Mouse (Mus musculus) neural tube, embryonic 15.5 days (tissue): ENCODE results near the gene Pkig. TPM values are rescaled to one million over a fixed set of nuclear protein-coding genes. Genes with fewer than 3 reads are reported as not detected.

Experiments used
- polyA plus RNA-seq: library from polyadenylated mRNA; unstranded; fragments of >200 nt; fragmentation: Nextera tagmentation; extraction: Ambion mirVana; gene quantifications from 2 replicates; pipeline ENCODE4 v1.2.1, GENCODE M21; 2015

The Pkig gene
- polyA plus RNA-seq, 1 experiment from 2014 or later, result 107 TPM

Other genes starting within 250 kb of the Pkig start
- gene Oser1, start 233.7 kb upstream of the Pkig start, polyA plus RNA-seq, result 72.6 and 82.1 TPM in 2 replicates
- 108 and 129 TPM in 2 replicates for gene Gdap1l1, start 219.9 kb upstream of the Pkig start, polyA plus RNA-seq
- gene Fitm2, start 185.8 kb upstream of the Pkig start, polyA plus RNA-seq, result 17.1 and 18.3 TPM in 2 replicates
- 0.18 TPM in 1 of 2 replicates, not detected in the other for gene R3hdml, start 166.1 kb upstream of the Pkig start, polyA plus RNA-seq
- 0.04 and 5.2 TPM in 2 replicates for gene Hnf4a, start 151.6 kb upstream of the Pkig start, polyA plus RNA-seq
- 37.5 and 39.1 TPM in 2 replicates for gene Ttpal, start 56.1 kb upstream of the Pkig start, polyA plus RNA-seq
- 33.6 and 41.2 TPM in 2 replicates for gene Serinc3, start 13.3 kb upstream of the Pkig start, polyA plus RNA-seq
- gene Ada, start 91.9 kb downstream of the Pkig start, polyA plus RNA-seq, result 4.2 and 10.1 TPM in 2 replicates
- gene Ccn5, start 162.5 kb downstream of the Pkig start, polyA plus RNA-seq, result 0.31 and 0.54 TPM in 2 replicates
- 0.24 TPM in 1 of 2 replicates, not detected in the other for gene Kcnk15, start 195.3 kb downstream of the Pkig start, polyA plus RNA-seq